Mouse (Mus musculus): ENCODE measurements around the gene Abhd17a.
"Not testable (repeated sequence)": the region's sequence is repeated elsewhere in the genome, so short reads cannot be mapped to it uniquely, and the experiment has no call there.

Gene Abhd17a

DNA sequence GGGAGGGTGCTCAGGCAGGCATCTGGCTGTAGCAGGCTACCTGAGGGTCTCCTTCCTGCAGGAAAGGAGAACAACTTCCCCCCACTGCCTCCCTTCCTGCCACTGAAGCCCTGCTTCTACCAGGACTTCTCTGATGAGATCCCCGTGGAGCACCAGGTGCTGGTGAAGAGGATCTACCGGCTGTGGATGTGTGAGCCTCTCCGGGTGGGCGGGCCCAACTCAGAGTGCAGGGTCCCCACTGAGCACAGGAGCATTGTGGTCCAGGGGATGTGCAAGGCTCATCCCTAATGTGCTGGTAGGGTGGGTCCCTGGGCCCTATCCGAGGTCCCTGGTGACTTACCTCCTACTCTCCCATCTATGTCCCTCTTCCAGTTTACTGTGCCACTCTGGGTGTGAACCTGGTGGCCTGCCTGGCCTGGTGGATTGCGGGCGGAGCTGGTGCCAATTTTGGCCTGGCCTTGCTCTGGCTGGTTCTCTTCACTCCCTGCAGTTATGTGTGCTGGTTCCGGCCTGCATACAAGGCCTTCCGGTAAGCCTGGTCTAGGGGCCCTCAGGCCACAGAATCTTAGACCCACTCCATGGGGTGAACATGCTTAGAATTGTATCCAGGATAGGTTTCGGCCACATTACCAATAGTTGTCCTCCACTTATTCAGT is 19.3 kb upstream of the Abhd17a start:
- DNase-seq (ENCODE audit: low read depth, low spot score) = no peak

DNA sequence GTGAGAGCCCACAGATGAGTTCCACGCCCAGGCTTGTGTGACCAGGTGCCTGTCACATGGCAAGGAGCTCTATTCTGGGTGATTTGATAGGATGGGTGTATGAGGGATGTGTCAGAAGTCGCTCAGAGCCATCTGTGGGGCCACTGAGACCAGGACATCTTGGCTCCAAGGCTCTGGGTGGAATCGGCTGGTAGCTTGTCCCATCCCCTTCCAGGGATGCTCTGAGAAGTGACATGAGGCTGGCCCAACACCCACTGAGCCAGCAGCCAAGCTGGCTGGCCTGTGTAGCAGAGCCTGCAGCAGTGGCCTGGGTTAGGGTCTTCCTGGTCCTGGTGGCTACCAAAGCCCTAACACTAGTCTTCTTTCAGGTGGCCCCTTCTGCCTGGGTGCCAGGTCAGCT is 18.3 kb upstream of the Abhd17a start:
- no peak for DNase-seq (ENCODE audit: low read depth, low spot score)

DNA sequence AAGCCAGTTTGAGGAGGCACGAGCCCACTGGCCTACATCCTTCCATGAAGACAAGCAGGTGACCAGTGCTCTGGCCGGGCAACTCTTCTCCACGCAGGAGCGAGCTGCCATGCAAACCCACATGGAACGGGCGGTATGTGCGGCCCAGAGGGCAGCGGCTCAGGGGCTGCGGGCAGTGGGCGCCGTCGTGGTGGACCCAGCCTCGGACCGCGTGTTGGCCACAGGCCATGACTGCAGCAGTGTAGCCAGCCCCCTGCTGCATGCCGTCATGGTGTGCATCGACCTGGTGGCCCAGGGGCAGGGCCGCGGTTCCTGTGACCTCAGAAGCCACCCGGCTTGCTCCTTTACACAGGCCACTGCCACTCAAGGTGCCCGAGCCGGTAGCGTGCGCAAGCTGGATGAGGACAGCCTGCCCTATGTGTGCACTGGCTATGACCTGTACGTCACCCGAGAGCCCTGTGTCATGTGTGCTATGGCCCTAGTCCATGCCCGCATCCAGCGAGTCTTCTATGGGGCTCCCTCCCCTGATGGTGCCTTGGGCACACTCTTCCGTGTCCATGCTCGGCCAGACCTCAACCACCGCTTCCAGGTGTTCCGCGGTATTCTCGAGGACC is 16.7 kb upstream of the Abhd17a start:
- no peak for DNase-seq (ENCODE audit: low read depth, low spot score)

DNA sequence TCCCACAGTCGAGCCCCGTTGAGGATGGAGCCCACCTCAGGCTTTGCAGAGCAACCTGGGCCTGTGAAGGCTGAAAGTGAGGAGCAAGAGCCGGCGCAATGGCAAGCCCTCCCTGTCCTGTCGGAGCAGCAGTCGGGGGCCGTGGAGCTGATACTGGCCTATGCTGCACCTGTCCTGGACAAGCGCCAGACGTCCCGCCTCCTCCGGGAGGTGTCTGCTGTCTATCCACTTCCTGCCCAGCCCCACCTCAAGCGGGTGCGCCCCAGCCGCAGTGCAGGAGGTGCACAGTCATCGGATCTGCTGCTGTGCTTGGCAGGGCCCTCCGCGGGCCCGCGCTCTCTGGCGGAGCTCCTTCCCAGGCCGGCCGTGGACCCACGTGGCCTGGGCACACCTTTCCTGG is 16.2 kb upstream of the Abhd17a start:
- peak; percentile 67 for DNase-seq (ENCODE audit: low read depth, low spot score)

DNA sequence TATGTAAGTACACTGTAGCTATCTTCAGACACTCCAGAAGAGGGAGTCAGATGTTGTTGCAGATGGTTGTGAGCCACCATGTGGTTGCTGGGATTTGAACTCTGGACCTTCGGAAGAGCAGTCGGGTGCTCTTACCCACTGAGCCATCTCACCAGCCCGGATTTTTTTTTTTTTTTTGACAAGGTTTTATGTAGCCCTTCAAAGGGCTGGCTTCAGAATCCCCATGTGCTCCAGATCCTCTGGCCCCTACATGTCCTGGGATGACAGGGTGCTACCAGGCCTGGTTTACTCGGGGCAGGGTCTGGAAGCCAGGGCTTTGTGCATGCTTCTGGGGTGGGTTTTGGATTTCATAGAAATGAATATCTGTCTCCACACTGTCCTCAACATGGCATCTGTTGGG is 15.6 kb upstream of the Abhd17a start, which contains the start of gene Gm49322:
Gene Gm49322 (plus strand): TSS at position 301 of the 400 bp plus-strand sequence.
- not testable (repeated sequence) for DNase-seq (ENCODE audit: low read depth, low spot score)

DNA sequence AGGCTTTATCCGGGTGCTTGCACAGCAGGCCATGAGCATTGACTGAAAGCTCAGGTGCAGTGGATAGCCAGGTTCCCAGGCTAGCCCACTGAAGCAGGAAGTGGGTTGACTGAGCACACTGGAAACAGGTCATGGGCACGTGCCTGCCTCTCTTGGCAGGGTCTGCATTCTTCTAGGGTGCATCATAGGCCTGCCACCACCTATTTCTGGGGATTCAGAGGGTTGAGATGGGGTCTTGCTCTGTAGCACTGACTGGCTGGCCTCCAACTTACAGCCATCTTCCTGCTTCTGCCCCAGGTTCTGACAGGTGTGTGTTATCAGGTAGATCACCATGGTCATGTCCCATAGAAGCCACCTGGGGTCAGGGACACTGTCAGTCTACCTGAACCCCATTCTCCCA is 14.8 kb upstream of the Abhd17a start:
- DNase-seq (ENCODE audit: low read depth, low spot score) = no peak

DNA sequence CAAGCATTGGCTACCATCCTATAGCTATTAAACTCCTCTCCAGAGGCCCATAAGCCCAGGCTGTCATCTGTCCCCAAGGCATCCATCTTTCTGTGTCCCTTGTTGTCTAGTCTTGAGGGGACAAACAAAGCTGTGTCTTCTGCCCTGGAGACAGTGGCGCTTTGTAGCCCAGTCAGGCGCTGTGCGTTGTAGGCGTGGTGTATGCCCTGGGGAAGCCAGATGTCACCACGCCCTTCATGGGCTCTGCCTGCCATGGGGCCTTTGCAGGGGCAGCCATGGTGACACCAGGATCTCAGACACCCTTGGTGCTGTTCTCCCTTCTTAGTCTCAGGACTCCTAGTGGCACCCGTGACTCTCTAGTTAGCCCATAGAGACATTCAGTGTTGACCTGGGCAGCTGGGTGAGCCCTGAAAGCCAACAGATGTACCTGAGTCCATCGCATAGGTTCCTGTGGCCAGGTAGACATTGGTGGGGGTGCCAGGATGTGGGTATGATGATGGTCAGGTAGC is 13.9 kb upstream of the Abhd17a start:
- peak; percentile 47 for DNase-seq (ENCODE audit: low read depth, low spot score)

DNA sequence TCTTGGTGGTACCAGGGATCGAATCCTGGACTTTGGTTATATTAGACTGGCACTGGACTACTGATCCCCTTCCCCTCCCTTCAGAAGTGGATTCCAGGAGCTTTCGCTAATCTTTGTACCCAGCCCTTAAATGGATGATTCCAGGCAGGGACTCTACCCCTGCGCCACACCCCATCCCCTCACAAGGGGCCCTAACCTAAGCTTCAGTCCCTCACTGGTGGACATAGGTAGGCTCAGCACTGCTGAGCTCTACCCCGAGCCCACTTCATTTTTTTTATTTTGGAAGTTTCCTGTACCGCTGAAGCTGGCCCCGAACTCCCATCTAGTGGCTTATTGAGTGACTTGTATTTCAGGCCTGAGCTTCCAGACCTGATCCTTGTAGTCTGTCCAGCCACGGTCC is 13.2 kb upstream of the Abhd17a start:
- no peak for DNase-seq (ENCODE audit: low read depth, low spot score)

DNA sequence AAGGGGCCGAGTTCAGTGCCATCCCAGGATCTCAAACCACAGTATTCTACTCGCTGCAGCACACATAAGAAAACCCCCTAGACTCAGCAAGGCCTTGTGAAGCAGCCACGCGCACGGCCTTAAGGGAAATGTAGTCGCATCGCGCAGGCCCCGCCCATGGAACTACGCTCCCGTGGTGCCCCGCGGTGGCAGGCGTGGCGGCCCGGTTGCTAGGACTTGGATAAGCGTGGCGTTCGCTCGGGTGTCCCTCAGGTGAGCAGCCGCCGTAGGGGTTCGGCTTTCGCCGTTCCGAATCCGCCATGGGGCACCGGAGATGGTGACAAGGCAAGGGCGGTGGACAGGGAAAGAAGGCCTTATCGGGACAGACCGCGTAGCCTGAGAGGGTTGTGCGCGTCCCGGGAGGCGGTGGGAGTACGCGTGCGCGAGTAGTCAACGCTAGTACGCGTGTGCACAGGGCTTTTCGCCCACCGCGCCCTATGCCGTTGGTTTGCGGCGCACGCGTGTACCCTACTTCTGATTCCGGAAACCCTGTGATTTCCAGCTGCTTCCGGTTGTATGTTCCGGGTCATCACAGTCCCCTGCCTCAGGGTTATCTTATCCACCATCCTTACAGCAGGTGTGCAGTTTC is 12.7 kb upstream of the Abhd17a start, which contains the start of the genes Scamp4 and Adat3:
Gene Scamp4 (plus strand): TSS at position 175 of the 628 bp plus-strand sequence.
Gene Adat3 (plus strand): TSS at position 183 of the 628 bp plus-strand sequence.
- DNase-seq (ENCODE audit: low read depth, low spot score) = peak; percentile 98

DNA sequence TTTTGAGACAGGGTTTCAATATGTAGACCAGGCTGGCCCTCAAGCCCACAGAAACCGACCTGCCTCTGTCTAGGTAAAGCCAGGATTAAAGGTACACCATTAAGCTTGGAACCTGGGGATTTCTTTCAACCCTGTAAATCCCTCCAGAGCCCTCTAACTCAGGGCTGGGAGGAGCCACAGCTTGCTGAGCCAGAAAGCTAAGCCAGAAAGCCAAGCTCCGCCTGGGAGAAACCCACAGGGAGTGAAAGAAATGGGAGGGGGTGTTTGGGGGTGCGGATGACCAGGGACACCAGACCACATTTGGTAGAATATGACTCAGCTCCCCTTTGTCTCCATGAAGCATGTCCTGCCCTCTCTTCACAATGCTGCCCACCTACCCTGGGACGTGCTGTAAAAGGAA is 6.2 kb upstream of the Abhd17a start:
- DNase-seq (ENCODE audit: low read depth, low spot score) = no peak

DNA sequence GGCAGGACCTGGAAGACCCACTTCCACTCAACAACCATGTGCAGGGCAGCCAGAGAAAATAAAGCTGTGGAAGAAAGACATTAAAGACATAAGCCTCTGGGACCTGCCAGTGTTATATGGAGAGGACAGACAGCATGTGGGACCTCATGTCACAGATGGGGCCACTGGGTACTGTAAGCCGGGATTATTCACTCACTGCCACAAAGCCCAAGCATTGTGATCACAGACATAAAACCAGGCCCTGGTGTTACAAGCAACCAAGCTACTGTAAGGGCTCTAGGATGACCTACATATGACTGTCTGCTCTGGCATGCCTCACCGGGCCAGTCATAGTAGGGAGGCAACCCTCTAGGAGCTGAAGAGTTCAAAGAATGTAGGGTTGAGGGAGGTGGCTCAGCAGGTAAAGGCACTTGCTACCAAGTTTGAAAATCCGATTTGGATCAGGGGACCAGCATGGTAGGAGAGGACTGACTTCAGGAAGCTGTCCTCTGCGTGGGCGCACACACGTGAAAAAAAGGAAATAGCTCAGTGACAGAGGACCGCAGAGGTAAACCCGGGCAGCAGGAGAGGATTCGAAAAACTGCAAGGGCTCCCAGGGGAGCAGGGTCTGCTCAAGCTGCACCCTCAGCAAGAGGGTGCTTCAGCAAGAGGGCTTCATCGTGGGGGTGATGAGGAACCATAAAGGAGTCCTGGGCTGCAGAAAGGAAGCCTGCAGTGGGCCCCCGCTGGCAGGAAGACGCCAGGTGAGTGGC is 838 bp downstream of the Abhd17a start:
- no peak for DNase-seq (ENCODE audit: low read depth, low spot score)

DNA sequence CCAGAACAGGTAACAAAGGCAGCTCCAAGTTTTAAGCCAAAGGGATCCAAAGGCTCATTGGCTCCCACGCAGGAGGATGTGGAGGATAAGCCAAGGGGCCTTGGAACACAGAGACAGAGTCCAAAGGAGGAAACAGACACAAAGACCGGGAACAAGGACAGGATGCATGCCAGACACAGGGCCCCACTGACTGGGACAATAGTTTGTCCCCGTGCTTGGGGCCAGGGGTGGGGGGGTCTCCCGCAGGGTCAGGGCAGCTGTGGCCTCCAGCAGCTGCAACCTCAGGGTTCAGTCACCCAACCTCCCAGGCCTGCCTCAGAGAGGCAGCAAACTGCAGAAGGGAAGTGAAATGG is 2.9 kb downstream of the Abhd17a start:
- no peak for DNase-seq (ENCODE audit: low read depth, low spot score)

DNA sequence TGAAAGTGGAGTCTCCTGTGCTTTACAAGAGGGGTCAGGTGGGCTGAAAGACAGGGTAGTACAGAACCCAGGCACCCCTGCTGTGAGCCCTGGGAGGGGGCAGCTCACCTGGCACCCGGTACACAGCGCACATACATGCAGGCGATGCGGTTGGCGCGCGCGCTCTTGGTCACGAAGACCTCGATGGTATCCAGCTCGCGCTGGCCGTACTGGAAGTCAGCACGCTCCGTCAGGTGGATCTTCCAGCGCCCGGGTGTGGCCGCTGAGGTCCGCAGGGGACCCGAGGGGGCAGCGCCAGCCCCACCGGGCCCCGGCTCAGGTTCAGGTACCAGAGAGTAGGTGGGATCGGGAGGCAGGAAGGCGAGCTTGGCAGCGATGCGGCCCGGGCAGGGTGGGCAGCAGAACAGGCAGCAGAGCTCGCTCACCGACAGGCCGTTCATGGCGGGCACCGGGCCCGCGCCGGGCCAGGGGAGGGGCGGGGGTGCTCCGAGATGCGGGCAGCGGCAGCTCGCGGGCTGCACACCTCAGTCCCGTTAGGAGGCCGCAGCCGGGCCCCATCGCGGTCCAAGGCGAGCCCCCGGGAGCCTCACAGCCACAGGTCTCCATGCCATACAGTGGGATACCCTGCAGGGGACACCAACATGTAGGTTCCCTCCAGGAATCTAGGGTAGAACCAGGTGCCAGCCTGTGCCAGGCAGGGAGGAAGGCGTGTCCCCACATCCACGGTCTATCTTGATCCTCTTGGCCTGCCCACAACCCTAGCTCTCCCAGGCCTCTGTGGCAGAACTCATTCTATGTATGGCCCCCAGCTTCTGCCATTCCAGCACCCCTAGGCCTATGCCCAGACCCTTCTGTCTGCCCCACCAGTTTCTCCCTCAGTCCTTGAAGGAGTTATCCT is 3.5 kb downstream of the Abhd17a start:
- no peak for DNase-seq (ENCODE audit: low read depth, low spot score)

DNA sequence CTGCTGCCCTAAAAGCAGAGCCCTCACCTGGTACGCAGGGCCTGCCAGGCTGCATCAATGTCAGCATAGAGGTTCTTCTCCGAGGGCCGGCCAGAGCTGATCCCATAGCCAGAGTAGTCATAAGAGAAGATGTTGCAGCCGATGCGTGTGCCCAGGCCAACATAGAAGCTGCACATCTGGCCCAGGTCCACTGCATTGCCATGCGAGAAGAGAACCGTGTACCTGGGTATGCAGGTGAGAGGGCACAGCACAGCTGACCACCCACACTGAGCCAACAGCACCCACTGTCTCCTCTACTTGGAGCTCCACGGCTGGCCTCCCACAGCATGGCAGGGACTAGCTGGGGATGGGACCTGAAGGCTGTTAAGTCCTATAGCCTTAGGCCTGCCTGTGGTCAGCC is 4.6 kb downstream of the Abhd17a start:
- no peak for DNase-seq (ENCODE audit: low read depth, low spot score)

DNA sequence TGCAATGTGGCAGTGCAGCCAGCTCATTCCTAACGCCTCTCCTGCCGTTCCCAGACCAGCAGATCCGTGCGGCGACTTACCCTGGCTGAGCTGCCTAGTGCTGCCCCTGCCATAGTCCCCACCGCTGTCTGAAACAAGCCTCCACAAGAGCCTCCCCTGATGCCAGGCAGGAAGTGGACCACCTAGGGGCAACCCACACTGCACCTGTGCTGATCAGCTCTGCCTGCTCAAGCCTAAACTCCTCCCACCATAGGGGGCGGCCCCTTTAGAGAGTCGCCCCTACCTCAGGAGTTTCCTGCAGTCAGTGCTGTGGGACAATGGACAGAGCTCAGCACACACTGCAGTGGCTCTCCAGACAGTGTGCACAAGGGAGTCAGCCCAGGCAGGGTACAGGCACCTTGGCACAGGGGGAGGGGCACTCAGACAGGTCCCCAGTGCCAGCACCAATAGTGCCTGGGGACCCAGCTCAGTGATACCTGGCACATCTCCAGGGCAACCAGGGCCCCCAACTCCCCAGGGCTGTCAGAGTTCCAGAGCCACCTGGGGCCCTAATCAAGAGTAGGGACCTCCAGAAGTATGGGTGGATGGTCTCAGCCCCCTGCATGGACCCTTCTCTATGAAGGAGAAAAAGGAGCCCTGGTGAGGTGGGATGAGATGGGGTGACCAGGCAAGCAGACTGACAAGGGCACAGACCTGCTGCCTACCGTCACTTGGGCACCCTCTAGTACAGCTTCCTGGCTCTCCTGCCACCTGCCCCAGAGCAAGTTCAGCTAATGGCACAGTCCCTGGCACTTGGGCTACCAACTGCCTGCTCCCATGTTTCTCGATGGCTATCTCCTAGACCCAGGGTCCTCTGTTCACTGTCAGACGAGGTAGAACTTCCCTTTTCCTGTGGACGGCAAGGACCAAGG is 5.2 kb downstream of the Abhd17a start:
- no peak for DNase-seq (ENCODE audit: low read depth, low spot score)

DNA sequence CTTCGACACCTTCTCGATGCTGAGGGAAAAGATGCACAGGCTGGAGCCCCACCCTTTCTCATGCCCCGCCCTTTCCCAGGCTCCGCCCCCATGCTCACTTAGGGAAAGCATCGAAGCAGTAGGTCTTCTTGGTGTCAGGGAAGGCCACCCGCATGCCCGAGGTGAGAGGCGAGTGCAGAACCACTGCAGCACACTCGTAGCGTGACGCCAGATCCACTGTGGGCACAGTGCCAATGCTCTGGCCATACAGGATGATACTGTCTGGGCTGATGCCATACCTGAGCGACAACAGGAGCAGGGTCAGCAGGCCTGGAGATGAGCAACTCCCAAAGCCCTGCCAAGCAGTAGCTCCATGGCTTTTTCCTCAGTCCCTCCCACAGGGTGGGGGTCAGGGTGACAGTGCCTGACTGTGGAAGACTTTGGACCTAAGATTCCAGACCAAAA is 6.1 kb downstream of the Abhd17a start:
- DNase-seq (ENCODE audit: low read depth, low spot score) = peak; percentile 85

DNA sequence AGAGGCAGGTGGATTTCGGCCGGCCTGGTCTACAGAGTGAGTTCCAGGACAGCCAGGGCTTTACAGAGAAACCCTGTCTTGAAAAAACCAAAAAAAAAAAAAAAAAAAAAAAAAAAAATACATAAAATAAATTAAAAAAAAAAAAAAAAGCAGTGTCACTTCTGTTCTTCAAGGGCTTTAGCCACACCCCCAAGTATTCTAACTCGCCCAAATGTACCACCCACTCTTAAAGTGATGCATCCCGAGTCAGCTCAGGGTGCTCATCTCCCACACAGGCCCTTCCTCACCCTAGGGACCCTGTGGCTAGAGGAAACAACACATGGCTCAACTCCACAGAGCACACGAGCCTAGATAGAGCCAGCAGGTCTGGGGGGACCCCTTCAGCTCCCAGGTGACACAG is 7.1 kb downstream of the Abhd17a start:
- DNase-seq (ENCODE audit: low read depth, low spot score) = no peak

DNA sequence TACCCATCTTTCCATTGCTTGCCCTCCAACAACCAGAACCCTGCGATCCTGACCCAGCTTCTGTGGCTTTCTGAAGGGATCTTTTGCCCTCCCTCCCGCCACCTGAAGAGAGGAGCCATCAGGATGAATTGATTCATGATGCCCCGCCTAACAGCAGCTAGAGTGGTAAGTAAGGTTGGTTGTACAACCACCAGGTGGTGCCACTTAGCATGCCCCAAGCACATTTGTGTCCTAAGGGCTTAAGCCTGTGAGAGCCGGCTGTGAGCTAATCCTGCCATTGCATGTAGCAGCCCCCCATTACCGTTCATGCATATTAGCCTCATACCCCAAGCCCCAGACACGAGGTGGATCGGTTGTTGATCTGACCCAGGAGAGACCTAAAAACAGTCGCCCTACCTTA is 11.2 kb downstream of the Abhd17a start:
- DNase-seq (ENCODE audit: low read depth, low spot score) = peak; percentile 95

DNA sequence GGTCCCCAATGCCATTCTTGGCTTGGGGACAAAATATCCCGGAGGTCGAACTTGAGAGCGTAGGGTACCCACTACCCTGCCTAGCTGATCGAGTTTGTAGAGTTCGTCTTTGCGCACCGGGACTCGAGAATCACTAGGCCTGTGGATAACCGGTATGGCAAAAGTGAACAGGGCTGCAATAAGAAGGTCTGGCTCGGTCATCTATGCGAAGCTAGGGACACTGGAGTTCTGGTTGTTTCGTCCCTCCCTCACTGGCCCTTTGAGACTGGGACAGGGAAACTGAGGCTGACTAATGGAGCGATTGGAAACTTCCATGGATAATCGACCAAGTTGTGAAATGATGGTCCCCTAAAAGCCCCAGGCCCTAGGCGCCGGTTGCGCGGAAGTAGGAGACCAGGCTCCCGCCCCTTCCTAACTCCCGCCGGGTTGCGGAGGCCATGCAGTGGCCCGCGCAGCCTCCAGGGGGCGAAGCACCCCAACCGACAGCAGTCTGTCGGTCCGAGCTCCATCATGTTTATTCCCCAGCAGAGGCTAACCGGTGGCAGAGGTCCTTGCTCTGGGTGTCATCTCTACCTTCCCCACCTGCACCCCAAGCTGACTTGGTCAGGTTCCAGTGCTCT is 11.9 kb downstream of the Abhd17a start:
- DNase-seq (ENCODE audit: low read depth, low spot score) = peak; percentile 95
